Mouse (Mus musculus): ENCODE results near the gene Mapk10. TPM values are rescaled to one million over a fixed set of nuclear protein-coding genes. Genes with fewer than 3 reads are reported as not detected.

Gene Mapk10
- 0.16 and 0.43 TPM in 2 replicates for polyA plus RNA-seq (2012; rRNA removed)

DNA sequence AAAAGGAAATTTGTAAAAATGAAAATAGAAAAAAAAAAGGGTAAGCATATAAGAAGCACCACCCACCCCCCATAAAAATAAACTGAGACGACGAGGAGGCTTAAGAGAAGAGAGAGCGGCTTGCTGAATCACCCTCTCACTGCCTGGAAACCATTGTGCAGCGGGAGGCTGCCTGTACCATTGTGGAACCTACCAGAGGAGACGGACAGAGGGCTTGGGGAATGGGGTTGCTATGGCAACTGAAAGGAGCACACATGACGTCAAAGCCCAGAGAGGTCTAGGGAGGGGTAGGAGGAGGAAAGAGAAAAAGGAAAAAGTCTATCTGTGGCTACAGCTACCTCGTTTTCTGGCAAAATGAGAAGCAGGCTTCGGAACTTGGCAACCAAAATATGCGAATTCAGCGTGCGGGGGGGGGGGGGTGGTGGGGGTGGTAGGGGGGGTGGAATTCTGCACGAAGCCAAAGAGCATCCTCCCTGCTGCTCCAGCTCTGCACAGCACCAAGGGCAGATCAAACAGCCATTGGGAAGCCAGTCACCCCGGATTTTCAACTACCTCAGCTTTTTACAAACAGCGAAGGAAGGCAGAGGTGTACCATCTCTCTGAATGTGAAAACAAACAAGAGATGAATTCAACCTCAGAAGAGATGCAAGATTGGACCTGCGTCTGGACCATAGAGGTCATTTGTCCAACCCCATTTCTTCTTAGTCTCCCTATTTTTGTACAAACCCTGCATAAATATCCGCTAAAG, at the start of gene Mapk10:
Mapk10 (minus strand) TSS at position 234 of the 748 bp plus-strand sequence.
- no peak within 1 kb of the TSS for H3K4me3 ChIP-seq (ENCODE audit: low read depth, low read length)
- TF ChIP-seq CTCF (IDR thresholded peaks at IDR 0.05; ENCODE audit: extremely low read depth, insufficient read length, insufficient replicate concordance, low read depth, low read length) (no peak), POLR2A (IDR thresholded peaks at IDR 0.05; ENCODE audit: low read depth, low read length) (no peak)

DNA sequence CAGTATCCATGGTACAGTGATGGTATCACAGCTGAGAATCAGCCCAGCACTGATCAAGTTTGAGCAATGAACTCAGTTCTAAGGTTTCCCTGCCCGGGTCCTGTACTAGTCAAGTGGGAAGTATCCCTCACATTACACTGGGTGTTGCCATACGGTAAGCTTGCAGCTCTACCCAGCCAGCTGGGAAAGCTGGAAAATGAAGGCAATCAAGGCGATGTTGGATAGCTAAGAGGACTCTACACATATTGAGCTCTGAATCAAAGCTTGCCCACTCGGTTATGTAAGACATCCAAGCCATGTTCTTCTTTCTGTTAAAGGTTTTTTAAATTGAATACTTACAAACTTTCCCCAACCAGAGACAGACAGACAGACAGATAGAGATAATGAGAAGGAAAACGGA, 45.0 kb upstream of the Mapk10 start:
- Histone ChIP-seq H3K27ac (ENCODE audit: insufficient read depth, low read depth, low read length) (no peak overlapping the region), H3K4me3 (ENCODE audit: low read depth, low read length) (no peak overlapping the region), H3K36me3 (ENCODE audit: control insufficient read depth, insufficient read depth, low read length) (no peaks in the 10 kb centered on the region), H3K4me1 (ENCODE audit: control insufficient read depth, insufficient read depth, insufficient read length, low read length) (peaks cover 2% of the 10 kb centered on the region; the same call in 1 of the 2 replicates), H3K27me3 (ENCODE audit: control insufficient read depth, insufficient read depth, low read length) (no peaks in the 10 kb centered on the region)
- TF ChIP-seq POLR2A (IDR thresholded peaks at IDR 0.05; ENCODE audit: low read depth, low read length) (no peak), CTCF (IDR thresholded peaks at IDR 0.05; ENCODE audit: extremely low read depth, insufficient read length, insufficient replicate concordance, low read depth, low read length) (no peak)
- WGBS = 87% methylated on average over 5 of the region's 5 CpGs

More for the DNA sequence above, at the start of gene Mapk10:
- no peaks in the 10 kb centered on the region for H3K27me3 ChIP-seq (ENCODE audit: control insufficient read depth, insufficient read depth, low read length)
- 9% methylated on average over 16 of the region's 16 CpGs for WGBS
- H3K4me1 ChIP-seq (ENCODE audit: control insufficient read depth, insufficient read depth, insufficient read length, low read length) = no peaks in the 10 kb centered on the region
- no peaks in the 10 kb centered on the region for H3K36me3 ChIP-seq (ENCODE audit: control insufficient read depth, insufficient read depth, low read length)
- no peak within 1 kb of the TSS for H3K27ac ChIP-seq (ENCODE audit: insufficient read depth, low read depth, low read length)

- no peaks in the 10 kb centered on the region for H3K4me1 ChIP-seq (ENCODE audit: control insufficient read depth, insufficient read depth, insufficient read length, low read length)
- no peaks in the 10 kb centered on the region for H3K36me3 ChIP-seq (ENCODE audit: control insufficient read depth, insufficient read depth, low read length)
- no peaks in the 10 kb centered on the region for H3K27me3 ChIP-seq (ENCODE audit: control insufficient read depth, insufficient read depth, low read length)
- no peak overlapping the region for H3K27ac ChIP-seq (ENCODE audit: insufficient read depth, low read depth, low read length)
- WGBS = 60% methylated on average over 1 of the region's 1 CpGs
- no peak overlapping the region for H3K4me3 ChIP-seq (ENCODE audit: low read depth, low read length)
- TF ChIP-seq POLR2A (IDR thresholded peaks at IDR 0.05; ENCODE audit: low read depth, low read length) = no peak
These were observed 31.3 kb upstream of the Mapk10 start for GRCm38 (mm10) chr5:103242430-103242829.

DNA sequence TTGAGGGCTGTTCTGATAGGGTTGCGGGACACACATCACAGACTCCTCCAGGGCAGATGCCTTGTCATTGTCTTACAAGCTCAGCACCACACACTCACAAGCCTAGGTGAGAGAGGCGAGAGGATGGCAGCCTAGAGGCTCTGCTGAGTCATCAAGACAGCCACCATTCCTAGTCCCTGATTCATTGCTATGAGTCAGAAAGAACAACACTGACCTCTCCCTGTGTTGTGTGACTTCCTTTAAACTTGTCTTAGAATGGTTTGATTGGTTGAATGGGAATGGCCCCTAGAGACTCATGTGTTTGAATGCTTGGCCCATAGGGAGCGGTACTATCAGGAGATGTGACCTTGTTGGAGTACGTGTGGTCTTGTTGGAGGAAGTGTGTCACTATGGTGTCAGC, 20.7 kb upstream of the Mapk10 start:
- no peak overlapping the region for H3K27ac ChIP-seq (ENCODE audit: insufficient read depth, low read depth, low read length)
- H3K4me1 ChIP-seq (ENCODE audit: control insufficient read depth, insufficient read depth, insufficient read length, low read length) = no peaks in the 10 kb centered on the region
- no peak overlapping the region for H3K4me3 ChIP-seq (ENCODE audit: low read depth, low read length)
- H3K36me3 ChIP-seq (ENCODE audit: control insufficient read depth, insufficient read depth, low read length) = no peaks in the 10 kb centered on the region
- TF ChIP-seq POLR2A (IDR thresholded peaks at IDR 0.05; ENCODE audit: low read depth, low read length) = no peak
- no peak for TF ChIP-seq CTCF (IDR thresholded peaks at IDR 0.05; ENCODE audit: extremely low read depth, insufficient read length, insufficient replicate concordance, low read depth, low read length)
- no peaks in the 10 kb centered on the region for H3K27me3 ChIP-seq (ENCODE audit: control insufficient read depth, insufficient read depth, low read length)
- 73% methylated on average over 4 of the region's 4 CpGs for WGBS

GRCm38 (mm10) chr5:103230334-103230733, 19.2 kb upstream of the Mapk10 start:
- no peaks in the 10 kb centered on the region for H3K4me1 ChIP-seq (ENCODE audit: control insufficient read depth, insufficient read depth, insufficient read length, low read length)
- H3K27ac ChIP-seq (ENCODE audit: insufficient read depth, low read depth, low read length) = no peak overlapping the region
- no peak overlapping the region for H3K4me3 ChIP-seq (ENCODE audit: low read depth, low read length)
- H3K36me3 ChIP-seq (ENCODE audit: control insufficient read depth, insufficient read depth, low read length) = no peaks in the 10 kb centered on the region
- no peaks in the 10 kb centered on the region for H3K27me3 ChIP-seq (ENCODE audit: control insufficient read depth, insufficient read depth, low read length)
- no peak for TF ChIP-seq POLR2A (IDR thresholded peaks at IDR 0.05; ENCODE audit: low read depth, low read length)
- TF ChIP-seq CTCF (IDR thresholded peaks at IDR 0.05; ENCODE audit: extremely low read depth, insufficient read length, insufficient replicate concordance, low read depth, low read length) = no peak
- 76% methylated on average over 5 of the region's 5 CpGs for WGBS

DNA sequence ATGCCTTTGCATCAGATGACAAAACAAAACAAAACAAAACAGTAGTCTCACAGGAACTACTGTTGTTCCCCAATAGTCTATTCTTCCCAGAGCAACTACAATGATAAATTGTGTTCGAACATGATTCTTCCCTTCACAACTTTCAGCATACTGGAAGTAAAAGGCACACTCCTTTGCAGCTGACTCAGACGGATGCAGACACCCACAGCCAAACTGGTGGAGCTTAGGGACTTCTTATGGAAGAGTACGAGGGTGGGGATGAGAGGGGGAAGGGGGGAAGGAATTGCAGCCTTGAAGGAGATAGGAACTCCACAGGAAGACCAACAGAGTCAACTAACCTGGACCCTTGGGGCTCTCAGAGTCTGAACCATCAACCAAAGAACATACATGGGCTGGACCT, 18.2 kb upstream of the Mapk10 start:
- TF ChIP-seq CTCF (IDR thresholded peaks at IDR 0.05; ENCODE audit: extremely low read depth, insufficient read length, insufficient replicate concordance, low read depth, low read length) (no peak), POLR2A (IDR thresholded peaks at IDR 0.05; ENCODE audit: low read depth, low read length) (no peak)
- H3K27ac ChIP-seq (ENCODE audit: insufficient read depth, low read depth, low read length) = no peak overlapping the region
- WGBS = 81% methylated on average over 3 of the region's 3 CpGs
- no peaks in the 10 kb centered on the region for H3K4me1 ChIP-seq (ENCODE audit: control insufficient read depth, insufficient read depth, insufficient read length, low read length)
- H3K36me3 ChIP-seq (ENCODE audit: control insufficient read depth, insufficient read depth, low read length) = no peaks in the 10 kb centered on the region
- H3K4me3 ChIP-seq (ENCODE audit: low read depth, low read length) = no peak overlapping the region
- no peaks in the 10 kb centered on the region for H3K27me3 ChIP-seq (ENCODE audit: control insufficient read depth, insufficient read depth, low read length)

DNA sequence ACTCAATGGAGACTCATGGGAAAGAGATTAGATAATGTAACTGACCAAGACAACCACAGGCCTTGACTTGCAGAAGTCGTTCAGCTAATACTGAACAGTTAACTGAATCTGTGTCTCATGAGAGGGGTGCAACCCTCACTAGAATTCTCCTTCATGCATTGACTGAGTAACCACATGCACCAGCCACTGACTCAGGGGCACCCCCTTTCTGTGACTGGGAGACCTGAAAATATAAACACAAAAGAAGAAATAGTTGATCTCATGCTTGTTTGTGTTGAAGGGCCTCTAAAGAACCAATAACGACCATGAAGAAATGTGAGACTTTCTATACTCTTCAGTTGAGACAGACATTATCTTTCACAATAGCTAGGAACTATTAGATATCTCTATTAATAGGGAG, 10.9 kb upstream of the Mapk10 start:
- no peak for TF ChIP-seq CTCF (IDR thresholded peaks at IDR 0.05; ENCODE audit: extremely low read depth, insufficient read length, insufficient replicate concordance, low read depth, low read length)
- TF ChIP-seq POLR2A (IDR thresholded peaks at IDR 0.05; ENCODE audit: low read depth, low read length) = no peak
- H3K27ac ChIP-seq (ENCODE audit: insufficient read depth, low read depth, low read length) = no peak overlapping the region
- no peaks in the 10 kb centered on the region for H3K4me1 ChIP-seq (ENCODE audit: control insufficient read depth, insufficient read depth, insufficient read length, low read length)
- H3K36me3 ChIP-seq (ENCODE audit: control insufficient read depth, insufficient read depth, low read length) = no peaks in the 10 kb centered on the region
- H3K4me3 ChIP-seq (ENCODE audit: low read depth, low read length) = no peak overlapping the region
- WGBS = 47% methylated on average over 2 of the region's 2 CpGs
- H3K27me3 ChIP-seq (ENCODE audit: control insufficient read depth, insufficient read depth, low read length) = no peaks in the 10 kb centered on the region

Data from small intestine, adult 2 months (tissue).